Comparison of ENCODE assay signal across 42 mouse cellular contexts in the genomic region with DNA sequence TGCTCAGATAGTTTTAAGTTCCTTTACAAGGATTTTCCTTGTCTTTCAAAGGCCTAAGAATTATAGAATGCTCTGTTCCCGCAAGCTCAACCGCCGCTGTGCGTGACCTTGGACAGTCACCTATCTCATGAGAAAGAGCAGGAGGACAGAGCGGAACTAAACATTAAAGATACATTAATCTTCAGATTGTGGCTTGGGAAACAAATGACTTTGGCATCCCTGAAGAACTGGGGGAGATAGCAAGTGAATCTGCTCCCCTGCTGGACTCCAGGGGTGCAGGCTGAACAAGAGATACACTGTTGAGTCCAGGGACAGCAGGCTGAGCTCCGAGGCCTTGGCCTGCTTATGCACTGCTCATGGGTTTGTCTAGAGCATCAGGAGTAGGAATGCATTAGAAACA. TPM values are rescaled to one million over a fixed set of nuclear protein-coding genes. Genes with fewer than 3 reads are reported as not detected.
"Had no signal": no experiment of that assay in that cellular context is flagged by ENCODE, and none has a peak within 500 bp of the region (broad histone marks: within the 10 kb centered on the region; RNA-seq: fewer than 3 reads in every experiment).

No protein-coding gene starts in this region.

- H3K36me3 ChIP-seq: heart, embryonic 13.5 days; heart, embryonic 15.5 days; hindbrain, embryonic 13.5 days; hindbrain, embryonic 15.5 days; kidney, embryonic 15.5 days; limb, embryonic 13.5 days; limb, embryonic 15.5 days; liver, embryonic 12.5 days had no signal

- H3K4me3 ChIP-seq: heart, adult 2 months; heart, embryonic 13.5 days; heart, embryonic 15.5 days; hindbrain, embryonic 13.5 days; hindbrain, embryonic 15.5 days; kidney, embryonic 15.5 days; limb, embryonic 13.5 days; limb, embryonic 15.5 days; liver, embryonic 12.5 days had no signal

- H3K27me3 ChIP-seq: heart, embryonic 13.5 days; heart, embryonic 15.5 days; hindbrain, embryonic 13.5 days; hindbrain, embryonic 15.5 days; kidney, embryonic 15.5 days; limb, embryonic 13.5 days; limb, embryonic 15.5 days; liver, embryonic 12.5 days had no signal

- H3K4me1 ChIP-seq: heart, embryonic 13.5 days; heart, embryonic 15.5 days; hindbrain, embryonic 13.5 days; hindbrain, embryonic 15.5 days; kidney, embryonic 15.5 days; limb, embryonic 13.5 days; limb, embryonic 15.5 days; liver, embryonic 12.5 days had no signal

- DNase-seq: gastrocnemius, postnatal 14 days; gastrocnemius, postnatal 36 days; heart, adult 11 months; heart, adult 2 months; heart, postnatal 14 days; heart, postnatal 36 days; kidney, adult 11 months; kidney, adult 2 months; kidney, adult 9 months; kidney, postnatal 14 days; kidney, postnatal 36 days; layer of hippocampus, adult 9-11 months; layer of hippocampus, postnatal 36 days; left cerebral cortex, postnatal 4 days had no signal

- H3K27ac ChIP-seq: heart, adult 2 months; heart, embryonic 13.5 days; heart, embryonic 15.5 days; hindbrain, embryonic 13.5 days; hindbrain, embryonic 15.5 days; hindbrain, postnatal 0 days; kidney, embryonic 15.5 days; kidney, postnatal 0 days; limb, embryonic 13.5 days; limb, embryonic 15.5 days; liver, embryonic 12.5 days had no signal

RNA-seq across cellular contexts. Expression of a gene that starts 0.9 kb away (rescaled TPM):
- total RNA-seq: gastrocnemius, adult 18-20 months; gastrocnemius, postnatal 14 days; gastrocnemius, postnatal 36 days; heart, adult 2 months; heart, postnatal 14 days; heart, postnatal 36 days; hematopoietic stem cell, adult 5-6 weeks; hindbrain, postnatal 0 days; layer of hippocampus, adult 18-20 months; layer of hippocampus, adult 8-10 months; layer of hippocampus, postnatal 14 days; layer of hippocampus, postnatal 36 days; left cerebral cortex, adult 18-20 months; left cerebral cortex, adult 8-10 months; left cerebral cortex, postnatal 10 days; left cerebral cortex, postnatal 25 days; left cerebral cortex, postnatal 4 days; liver, adult 2 months had no signal
- polyA plus RNA-seq: heart, adult 2 months; heart, embryonic 11.5 days; heart, embryonic 13.5 days; heart, embryonic 15.5 days; heart, postnatal 0 days; hindbrain, embryonic 11.5 days; hindbrain, embryonic 13.5 days; hindbrain, embryonic 15.5 days; hindbrain, postnatal 0 days; intestine, embryonic 14.5 days; intestine, embryonic 16.5 days; kidney, adult 2 months; kidney, embryonic 15.5 days; kidney, postnatal 0 days; large intestine, adult 2 months; limb, embryonic 11.5 days; limb, embryonic 13.5 days; limb, embryonic 15.5 days; liver, adult 2 months; liver, embryonic 12.5 days had no signal

RNA-seq across cellular contexts. Expression of a gene that starts 4.1 kb away (rescaled TPM):
- total RNA-seq: gastrocnemius, adult 18-20 months; gastrocnemius, adult 8-10 months; gastrocnemius, postnatal 14 days; gastrocnemius, postnatal 36 days; heart, adult 2 months; heart, postnatal 14 days; heart, postnatal 36 days; hematopoietic stem cell, adult 5-6 weeks; hindbrain, postnatal 0 days; layer of hippocampus, adult 18-20 months; layer of hippocampus, adult 8-10 months; layer of hippocampus, postnatal 14 days; layer of hippocampus, postnatal 36 days; left cerebral cortex, adult 18-20 months; left cerebral cortex, adult 8-10 months; left cerebral cortex, postnatal 10 days; left cerebral cortex, postnatal 25 days; left cerebral cortex, postnatal 4 days; liver, adult 2 months had no signal
- polyA plus RNA-seq: heart, adult 2 months; heart, embryonic 11.5 days; heart, embryonic 13.5 days; heart, embryonic 15.5 days; heart, postnatal 0 days; hindbrain, embryonic 11.5 days; hindbrain, embryonic 13.5 days; hindbrain, embryonic 15.5 days; hindbrain, postnatal 0 days; intestine, embryonic 14.5 days; intestine, embryonic 16.5 days; large intestine, adult 2 months; limb, embryonic 11.5 days; limb, embryonic 13.5 days; limb, embryonic 15.5 days; liver, adult 2 months; liver, embryonic 12.5 days had no signal

RNA-seq across cellular contexts. Expression of a gene that starts 20.0 kb away (rescaled TPM):
- total RNA-seq: gastrocnemius, adult 18-20 months; gastrocnemius, adult 8-10 months; gastrocnemius, postnatal 14 days; gastrocnemius, postnatal 36 days; heart, adult 2 months; heart, postnatal 14 days; heart, postnatal 36 days; hematopoietic stem cell, adult 5-6 weeks; hindbrain, postnatal 0 days; layer of hippocampus, adult 18-20 months; layer of hippocampus, adult 8-10 months; layer of hippocampus, postnatal 14 days; layer of hippocampus, postnatal 36 days; left cerebral cortex, adult 18-20 months; left cerebral cortex, adult 8-10 months; left cerebral cortex, postnatal 10 days; left cerebral cortex, postnatal 25 days; left cerebral cortex, postnatal 4 days; liver, adult 2 months had no signal
- polyA plus RNA-seq: hindbrain, embryonic 11.5 days; hindbrain, embryonic 13.5 days; hindbrain, embryonic 15.5 days; hindbrain, postnatal 0 days; intestine, embryonic 14.5 days; intestine, embryonic 16.5 days; large intestine, adult 2 months; limb, embryonic 11.5 days; limb, embryonic 13.5 days; limb, embryonic 15.5 days; liver, adult 2 months; liver, embryonic 12.5 days had no signal

RNA-seq across cellular contexts. Expression of a gene that starts 22.8 kb away (rescaled TPM):
- total RNA-seq: gastrocnemius, adult 18-20 months; gastrocnemius, adult 8-10 months; gastrocnemius, postnatal 36 days; heart, adult 2 months; heart, postnatal 14 days; heart, postnatal 36 days; hematopoietic stem cell, adult 5-6 weeks; hindbrain, postnatal 0 days; layer of hippocampus, adult 18-20 months; layer of hippocampus, adult 8-10 months; layer of hippocampus, postnatal 14 days; layer of hippocampus, postnatal 36 days; left cerebral cortex, adult 18-20 months; left cerebral cortex, adult 8-10 months; left cerebral cortex, postnatal 10 days; left cerebral cortex, postnatal 25 days; left cerebral cortex, postnatal 4 days; liver, adult 2 months had no signal
- polyA plus RNA-seq: heart, adult 2 months; hindbrain, embryonic 11.5 days; hindbrain, embryonic 13.5 days; hindbrain, embryonic 15.5 days; hindbrain, postnatal 0 days; limb, embryonic 11.5 days; liver, adult 2 months had no signal

RNA-seq across cellular contexts. Expression of a gene that starts 26.7 kb away (rescaled TPM):
- total RNA-seq: hematopoietic stem cell, adult 5-6 weeks had no signal
